In the genomic region with DNA sequence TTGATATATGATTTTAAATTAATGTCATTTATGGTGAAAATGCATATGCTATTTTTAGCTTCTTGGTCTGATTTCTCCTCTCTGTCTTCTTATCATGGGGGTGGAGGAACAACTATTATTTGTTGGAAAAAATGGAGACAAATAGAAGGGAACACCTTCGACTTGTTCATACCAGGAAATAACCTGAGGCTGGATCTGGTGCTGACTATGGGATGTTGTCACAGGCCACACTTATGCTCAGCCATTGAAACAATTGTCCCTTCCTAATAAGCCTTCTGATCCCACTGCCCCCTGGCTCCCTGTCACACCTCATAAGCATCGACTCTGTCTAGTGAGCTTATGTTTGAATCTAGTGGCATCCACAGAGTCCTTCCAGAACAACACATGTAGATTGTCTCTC, we compare ENCODE assay signal across 16 mouse cellular contexts.
"Had no signal": no experiment of that assay in that cellular context is flagged by ENCODE, and none has a peak within 500 bp of the region (broad histone marks: within the 10 kb centered on the region; RNA-seq: fewer than 3 reads in every experiment).

No protein-coding gene starts in this region.

- H3K36me3 ChIP-seq: limb, embryonic 12.5 days; limb, embryonic 15.5 days; liver, embryonic 12.5 days; liver, embryonic 15.5 days; stomach, embryonic 15.5 days had no signal

- H3K4me1 ChIP-seq: limb, embryonic 12.5 days; limb, embryonic 15.5 days; liver, embryonic 12.5 days; liver, embryonic 15.5 days; stomach, embryonic 15.5 days had no signal

- H3K27me3 ChIP-seq: limb, embryonic 12.5 days; limb, embryonic 15.5 days; liver, embryonic 12.5 days; liver, embryonic 15.5 days; stomach, embryonic 15.5 days had no signal

- H3K9ac ChIP-seq: limb, embryonic 12.5 days; limb, embryonic 15.5 days; liver, embryonic 12.5 days; liver, embryonic 15.5 days; stomach, embryonic 15.5 days had no signal

- H3K9me3 ChIP-seq: limb, embryonic 12.5 days; limb, embryonic 15.5 days; liver, embryonic 12.5 days; liver, embryonic 15.5 days; stomach, embryonic 15.5 days had no signal

- H3K4me2 ChIP-seq: limb, embryonic 12.5 days; limb, embryonic 15.5 days; liver, embryonic 12.5 days; liver, embryonic 15.5 days; midbrain, embryonic 11.5 days; stomach, embryonic 15.5 days had no signal

- H3K4me3 ChIP-seq: limb, embryonic 12.5 days; limb, embryonic 15.5 days; liver, embryonic 12.5 days; liver, embryonic 15.5 days; stomach, embryonic 15.5 days had no signal

- H3K27ac ChIP-seq: limb, embryonic 12.5 days; limb, embryonic 15.5 days; liver, embryonic 12.5 days; liver, embryonic 15.5 days; stomach, embryonic 15.5 days had no signal

- DNase-seq: kidney, postnatal 4 days; left cerebral cortex, postnatal 4 days; lung, adult 2 months; lung, postnatal 14 days; lung, postnatal 4 days; midbrain, embryonic 14.5 days; right cerebral cortex, postnatal 25 days; spleen, adult 18-20 months; thymus, adult 18-20 months; thymus, postnatal 4 days had no signal

- ATAC-seq: liver, embryonic 12.5 days had no signal
